Mouse (Mus musculus): ENCODE measurements at regions not wholly inside any gene's neighbourhood (a gene's known extent, or its start where the extent isn't known, plus 50 kb on each side); places are given as distances from the start of the nearest gene placed in this dataset.

DNA sequence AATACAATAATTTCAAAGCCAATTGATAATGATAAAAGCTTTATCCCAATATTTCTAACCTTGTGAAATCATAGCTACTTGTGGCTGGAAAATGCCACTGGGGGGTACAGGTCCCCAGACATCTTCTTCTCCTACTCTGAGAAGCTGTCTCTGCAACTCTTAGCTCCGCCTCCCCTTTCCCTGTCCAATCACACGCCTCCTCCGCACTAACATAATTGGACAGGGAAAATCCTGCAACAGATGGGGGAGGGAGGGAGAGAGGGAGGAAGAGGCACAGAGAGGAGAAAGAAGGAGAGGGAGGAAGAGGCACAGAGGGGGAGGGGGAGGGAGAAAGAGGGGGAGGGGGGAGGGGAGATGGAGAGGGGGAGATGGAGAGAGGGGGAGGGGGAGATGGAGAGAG lies 73.3 kb downstream of the Gm11983 start:
- no peaks in the 10 kb centered on the region for H3K4me1 ChIP-seq
- no peak overlapping the region for H3K4me3 ChIP-seq (replicated peaks)
- H3K36me3 ChIP-seq: no peaks in the 10 kb centered on the region
- H3K9ac ChIP-seq: no peak overlapping the region
- ATAC-seq (replicated peaks; ENCODE audit: low FRiP score): no peak
- no peaks in the 10 kb centered on the region for H3K27me3 ChIP-seq
- no peaks in the 10 kb centered on the region for H3K9me3 ChIP-seq (replicated peaks)
- H3K27ac ChIP-seq: no peak overlapping the region
- no peak overlapping the region for H3K4me2 ChIP-seq
- 90% methylated on average over 3 of the region's 3 CpGs for WGBS

DNA sequence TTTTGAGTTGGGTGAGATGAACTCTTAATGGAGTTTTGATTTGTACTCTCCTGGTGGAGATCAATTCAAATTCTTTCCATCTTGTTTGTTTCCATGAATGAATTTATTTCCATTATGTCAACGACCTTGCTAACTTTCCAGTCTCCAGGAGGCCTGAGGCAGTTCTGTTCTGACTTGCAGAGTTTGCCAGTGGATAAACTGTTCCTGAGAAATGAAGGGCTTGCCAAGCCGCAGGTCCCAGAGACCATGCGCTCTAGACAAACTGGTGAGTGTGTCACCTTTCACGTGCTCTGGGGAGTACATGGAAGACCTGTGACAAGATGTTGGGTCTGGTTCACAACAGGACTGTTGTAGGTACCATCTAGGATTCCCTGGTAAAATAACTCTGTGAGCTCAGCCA lies 74.5 kb downstream of the Gm11983 start:
- 80% methylated on average over 4 of the region's 4 CpGs for WGBS
- no peak overlapping the region for H3K4me2 ChIP-seq
- no peaks in the 10 kb centered on the region for H3K9me3 ChIP-seq (replicated peaks)
- no peaks in the 10 kb centered on the region for H3K36me3 ChIP-seq
- H3K4me1 ChIP-seq: no peaks in the 10 kb centered on the region
- no peak for ATAC-seq (replicated peaks; ENCODE audit: low FRiP score)
- H3K9ac ChIP-seq: no peak overlapping the region
- H3K27ac ChIP-seq: no peak overlapping the region
- no peak overlapping the region for H3K4me3 ChIP-seq (replicated peaks)
- no peaks in the 10 kb centered on the region for H3K27me3 ChIP-seq

GRCm38 (mm10) chr11:6761876-6762628 lies 75.4 kb downstream of the Gm11983 start:
- ATAC-seq (replicated peaks; ENCODE audit: low FRiP score): no peak
- no peaks in the 10 kb centered on the region for H3K4me1 ChIP-seq
- no peak overlapping the region for H3K27ac ChIP-seq
- no peaks in the 10 kb centered on the region for H3K36me3 ChIP-seq
- 69% methylated on average over 11 of the region's 11 CpGs for WGBS
- H3K9ac ChIP-seq: no peak overlapping the region
- H3K9me3 ChIP-seq (replicated peaks): no peaks in the 10 kb centered on the region
- H3K27me3 ChIP-seq: no peaks in the 10 kb centered on the region
- H3K4me2 ChIP-seq: no peak overlapping the region
- H3K4me3 ChIP-seq (replicated peaks): no peak overlapping the region

- no peak overlapping the region for H3K4me3 ChIP-seq (replicated peaks)
- no peaks in the 10 kb centered on the region for H3K9me3 ChIP-seq (replicated peaks)
- no peak overlapping the region for H3K4me2 ChIP-seq
- H3K27ac ChIP-seq: no peak overlapping the region
- no peaks in the 10 kb centered on the region for H3K36me3 ChIP-seq
- H3K4me1 ChIP-seq: no peaks in the 10 kb centered on the region
- no peaks in the 10 kb centered on the region for H3K27me3 ChIP-seq
- ATAC-seq (replicated peaks; ENCODE audit: low FRiP score): no peak
- 79% methylated on average over 4 of the region's 4 CpGs for WGBS
- no peak overlapping the region for H3K9ac ChIP-seq
Measured at GRCm38 (mm10) chr11:6759578-6759977, 77.9 kb downstream of the Gm11983 start.

DNA sequence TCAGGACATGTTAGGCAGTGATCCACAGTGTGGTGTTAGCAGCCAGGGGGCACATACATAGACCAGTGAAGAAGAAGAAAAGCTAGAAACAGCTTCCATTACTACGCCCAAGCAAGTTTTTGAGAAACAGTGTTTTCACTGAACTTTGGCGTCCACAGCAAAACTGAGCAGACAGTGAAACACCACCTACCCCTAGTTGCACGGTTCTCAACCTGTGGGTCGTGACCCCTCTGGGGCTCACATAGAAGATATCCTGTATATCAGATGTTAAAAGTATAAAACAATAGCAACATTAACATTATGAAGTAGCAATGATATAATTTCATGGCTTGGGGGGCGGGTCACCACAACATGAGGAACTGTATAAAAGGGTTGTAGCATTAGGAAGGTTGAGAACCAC lies 81.1 kb downstream of the Ramp3 start:
- Histone ChIP-seq H3K9ac (no peak overlapping the region), H3K4me3 (replicated peaks) (no peak overlapping the region), H3K4me1 (no peaks in the 10 kb centered on the region), H3K27ac (no peak overlapping the region), H3K4me2 (no peak overlapping the region), H3K36me3 (no peaks in the 10 kb centered on the region), H3K27me3 (no peaks in the 10 kb centered on the region), H3K9me3 (replicated peaks) (no peaks in the 10 kb centered on the region)
- 85% methylated on average over 5 of the region's 5 CpGs for WGBS
- ATAC-seq (replicated peaks; ENCODE audit: low FRiP score): no peak

- Histone ChIP-seq H3K27me3 (no peaks in the 10 kb centered on the region), H3K4me3 (replicated peaks) (no peak overlapping the region), H3K4me1 (no peaks in the 10 kb centered on the region), H3K9ac (no peak overlapping the region), H3K36me3 (no peaks in the 10 kb centered on the region), H3K9me3 (replicated peaks) (no peaks in the 10 kb centered on the region), H3K4me2 (no peak overlapping the region), H3K27ac (no peak overlapping the region)
- no peak for ATAC-seq (replicated peaks; ENCODE audit: low FRiP score)
- 85% methylated on average over 3 of the region's 3 CpGs for WGBS
Measured at GRCm38 (mm10) chr11:6738581-6738980, 80.3 kb downstream of the Ramp3 start.

- no peaks in the 10 kb centered on the region for H3K36me3 ChIP-seq
- no peaks in the 10 kb centered on the region for H3K27me3 ChIP-seq
- no peak overlapping the region for H3K9ac ChIP-seq
- H3K9me3 ChIP-seq (replicated peaks): no peaks in the 10 kb centered on the region
- WGBS: 88% methylated on average over 3 of the region's 3 CpGs
- no peaks in the 10 kb centered on the region for H3K4me1 ChIP-seq
- no peak overlapping the region for H3K27ac ChIP-seq
- no peak for ATAC-seq (replicated peaks; ENCODE audit: low FRiP score)
- no peak overlapping the region for H3K4me3 ChIP-seq (replicated peaks)
- H3K4me2 ChIP-seq: no peak overlapping the region
Measured at GRCm38 (mm10) chr11:6738163-6738562, 79.8 kb downstream of the Ramp3 start.

DNA sequence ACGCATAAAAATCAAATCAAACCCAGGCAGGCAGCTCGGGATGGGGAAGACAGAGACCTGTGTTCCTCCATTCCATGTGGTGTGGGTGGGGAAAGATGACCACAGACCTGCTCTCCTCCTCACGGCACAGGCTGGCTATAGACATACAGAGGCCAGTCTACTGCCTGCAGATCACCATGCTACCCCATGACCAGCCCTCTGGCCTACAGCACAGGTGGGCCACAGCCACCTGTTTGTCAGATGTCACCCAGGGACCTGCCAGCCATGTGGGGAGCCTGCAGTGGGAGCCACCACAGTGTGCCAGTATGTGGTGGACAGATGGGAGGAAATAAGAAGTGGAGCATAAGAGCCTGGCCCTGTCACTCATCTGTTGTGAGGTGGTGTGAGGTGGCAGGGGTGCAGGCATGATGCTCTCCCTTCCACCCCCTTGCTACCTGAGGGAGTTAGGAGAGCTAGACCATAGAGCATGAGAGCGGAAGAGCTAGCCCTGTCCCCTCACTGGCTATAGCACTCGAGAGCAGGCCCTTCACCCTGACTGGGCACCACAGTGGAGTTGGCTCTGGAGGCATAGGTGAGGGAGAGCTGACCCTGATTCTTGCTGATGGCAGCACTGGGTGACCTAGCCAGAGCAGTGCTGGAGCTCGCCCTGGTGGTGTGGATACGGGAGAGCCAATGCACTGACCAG lies 76.6 kb downstream of the Ramp3 start:
- ATAC-seq (replicated peaks; ENCODE audit: low FRiP score): no peak; the same call in 1 of the 2 replicates
- 84% methylated on average over 7 of the region's 7 CpGs for WGBS

DNA sequence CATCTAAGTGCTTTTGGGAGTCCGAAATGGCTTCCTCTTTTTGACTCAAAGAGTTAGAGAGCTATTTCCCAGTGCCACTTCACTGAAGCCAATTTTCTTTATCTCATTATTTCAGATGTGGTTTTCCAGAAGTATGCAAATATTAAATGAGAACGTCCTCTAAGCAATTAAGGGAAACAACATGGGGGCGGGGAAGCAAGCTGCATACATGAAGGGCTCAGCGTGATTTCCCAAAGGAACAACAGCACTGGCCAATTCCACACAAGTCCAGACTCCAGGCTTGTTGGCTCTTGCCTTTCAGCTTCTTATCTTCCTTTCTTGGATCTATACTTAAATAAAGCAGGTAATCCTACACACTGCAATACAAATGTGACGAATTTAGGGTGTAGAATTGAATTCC lies 73.2 kb downstream of the Ramp3 start:
- no peak overlapping the region for H3K9ac ChIP-seq
- no peaks in the 10 kb centered on the region for H3K4me1 ChIP-seq
- no peak overlapping the region for H3K4me2 ChIP-seq
- 79% methylated on average over 5 of the region's 5 CpGs for WGBS
- H3K9me3 ChIP-seq (replicated peaks): no peaks in the 10 kb centered on the region
- H3K4me3 ChIP-seq (replicated peaks): no peak overlapping the region
- no peaks in the 10 kb centered on the region for H3K36me3 ChIP-seq
- no peak for ATAC-seq (replicated peaks; ENCODE audit: low FRiP score)
- H3K27ac ChIP-seq: no peak overlapping the region
- no peaks in the 10 kb centered on the region for H3K27me3 ChIP-seq

More for the DNA sequence above, 76.6 kb downstream of the Ramp3 start:
- Histone ChIP-seq H3K4me3 (replicated peaks) (no peak overlapping the region), H3K9me3 (replicated peaks) (no peaks in the 10 kb centered on the region), H3K4me1 (no peaks in the 10 kb centered on the region), H3K27ac (no peak overlapping the region), H3K36me3 (no peaks in the 10 kb centered on the region), H3K4me2 (no peak overlapping the region), H3K27me3 (no peaks in the 10 kb centered on the region), H3K9ac (no peak overlapping the region)

All from kidney, embryonic 15.5 days (tissue).